Mouse (Mus musculus) adrenal gland, postnatal 0 days (tissue): ENCODE results near the gene Srms. TPM values are rescaled to one million over a fixed set of nuclear protein-coding genes. Genes with fewer than 3 reads are reported as not detected.

Experiments
- polyA plus RNA-seq: library from polyadenylated mRNA; unstranded; fragments of >200 nt; fragmentation: Nextera tagmentation; extraction: Ambion mirVana; gene quantifications from 2 replicates; pipeline ENCODE4 v1.2.1, GENCODE M21; 2015

Gene Srms
- 0.25 and 0.57 TPM in 2 replicates for polyA plus RNA-seq

GRCm38 (mm10) chr2:181213021-181213445 is at the start of gene Srms:
Srms (minus strand) TSS chr2:181213185.

GRCm38 (mm10) chr2:181241602-181242313 is 28.8 kb upstream of the Srms start, which contains the start of gene Helz2:
Helz2 (minus strand) TSS chr2:181242027.

GRCm38 (mm10) chr2:181219538-181220216 is 6.7 kb upstream of the Srms start, which contains the start of gene Fndc11:
Fndc11 (plus strand) TSS chr2:181220013.

GRCm38 (mm10) chr2:181202422-181202821 is 10.6 kb downstream of the Srms start, which contains the start of gene Ptk6:
Ptk6 (minus strand) TSS chr2:181202789.

GRCm38 (mm10) chr2:181187121-181188000 is 25.6 kb downstream of the Srms start, which contains the start of gene Ppdpf:
Ppdpf (plus strand) TSS chr2:181187247.

GRCm38 (mm10) chr2:181156248-181157121 is 56.5 kb downstream of the Srms start, which contains the start of gene Eef1a2:
Eef1a2 (minus strand) TSS chr2:181157014.

Other genes with a start within 250 kb of the Srms start
- 44.6 and 60.0 TPM in 2 replicates for gene Arfgap1, start 246.0 kb downstream of the Srms start, polyA plus RNA-seq
- gene Col20a1, start 226.7 kb downstream of the Srms start, polyA plus RNA-seq: 2.3 and 3.7 TPM in 2 replicates
- 3.1 and 5.4 TPM in 2 replicates for gene Chrna4, start 169.6 kb downstream of the Srms start, polyA plus RNA-seq
- 3.5 and 8.4 TPM in 2 replicates for gene Kcnq2, start 77.9 kb downstream of the Srms start, polyA plus RNA-seq
- gene Eef1a2, start 56.2 kb downstream of the Srms start, polyA plus RNA-seq: 2.8 and 7.1 TPM in 2 replicates
- 216 TPM in 2 replicates for gene Ppdpf, start 25.9 kb downstream of the Srms start, polyA plus RNA-seq
- 0.05 TPM in 1 of 2 replicates, not detected in the other for gene Ptk6, start 10.4 kb downstream of the Srms start, polyA plus RNA-seq
- 0.41 TPM in 1 of 2 replicates, not detected in the other for gene Fndc11, start 6.8 kb upstream of the Srms start, polyA plus RNA-seq
- gene Helz2, start 28.8 kb upstream of the Srms start, polyA plus RNA-seq: 0.93 and 1.5 TPM in 2 replicates
- gene Gmeb2, start 74.8 kb upstream of the Srms start, polyA plus RNA-seq: 7.2 and 8.2 TPM in 2 replicates
- gene Stmn3, start 101.3 kb upstream of the Srms start, polyA plus RNA-seq: 90.5 and 285 TPM in 2 replicates
- 12.9 and 16.5 TPM in 2 replicates for gene Rtel1, start 106.6 kb upstream of the Srms start, polyA plus RNA-seq
- 16.2 and 28.2 TPM in 2 replicates for gene Zgpat, start 151.7 kb upstream of the Srms start, polyA plus RNA-seq
- 31.9 and 39.6 TPM in 2 replicates for gene Arfrp1, start 152.2 kb upstream of the Srms start, polyA plus RNA-seq
- 9.4 and 10.7 TPM in 2 replicates for gene Lime1, start 166.9 kb upstream of the Srms start, polyA plus RNA-seq
- gene Zbtb46, start 246.2 kb upstream of the Srms start, polyA plus RNA-seq: 12.8 and 16.5 TPM in 2 replicates